Mouse (Mus musculus) megakaryocyte, embryonic 14.5 days (primary cell): ENCODE measurements around the gene Parvb.

Source experiments
- FLI1 ChIP-seq: IDR thresholded peaks from 2 replicates; pipeline ENCODE4 v1.6.1; 2012; ENCODE audit warnings: low read length, inconsistent platforms, mixed read lengths
- GATA1 ChIP-seq: IDR thresholded peaks from 3 replicates; pipeline ENCODE4 v1.6.1; 2012; ENCODE audit warnings: mixed read lengths, low read length, inconsistent platforms, borderline replicate concordance

GRCm38 (mm10) chr15:84246195-84246594 lies 14.4 kb downstream of the Parvb start:
- TF ChIP-seq GATA1 (no peak), FLI1 (no peak)
